Mouse (Mus musculus) MEL (cell line): ENCODE results near the gene Inpp5a. TPM values are rescaled to one million over a fixed set of nuclear protein-coding genes. Genes with fewer than 3 reads are reported as not detected.

Source experiments
- DNase-seq: peaks from one replicate; pipeline ENCODE4 v3.0.0; 2011; ENCODE audit warnings: low read depth, low spot score
- H3K27ac ChIP-seq: 2 replicates; pipeline ENCODE4 v1.5.1; 2012; ENCODE audit warnings: low read depth, mild to moderate bottlenecking, control low read depth, low read length, moderate library complexity; ENCODE audit not compliant: control insufficient read depth
- H3K27me3 ChIP-seq, 2 experiments: fragments of 150-350 bp in 1 of 2; sonication (generic) in 1 of 2; 2 replicates each; pipeline ENCODE4 v1.6.1; 2012; ENCODE audit warnings: low read length in 2 of 2, mild to moderate bottlenecking in 2 of 2, improper control_type of control experiment in 1 of 2, moderate library complexity in 1 of 2; ENCODE audit not compliant: insufficient read depth in 2 of 2, control insufficient read depth in 1 of 2
- H3K36me3 ChIP-seq, 2 experiments: 2 replicates each; pipeline ENCODE4 v1.6.1; 2012 to 2014; ENCODE audit warnings: low read length in 2 of 2, improper control_type of control experiment in 1 of 2, inconsistent platforms in 1 of 2, mild to moderate bottlenecking in 1 of 2; ENCODE audit not compliant: insufficient read depth in 2 of 2, control insufficient read depth in 1 of 2
- H3K4me1 ChIP-seq, 2 experiments: fragments of 150-350 bp in 1 of 2; sonication (generic) in 1 of 2; 2 replicates each; pipeline ENCODE4 v1.6.1; 2012; ENCODE audit warnings: low read length in 2 of 2, improper control_type of control experiment in 1 of 2, mild to moderate bottlenecking in 1 of 2; ENCODE audit not compliant: insufficient read depth in 2 of 2, control insufficient read depth in 1 of 2
- H3K4me3 ChIP-seq, 2 experiments: fragments of 150-350 bp in 1 of 2; sonication (generic) in 1 of 2; 2 replicates each; pipeline ENCODE4 v1.5.1; 2012; ENCODE audit warnings: low read depth in 2 of 2, low read length in 2 of 2, mild to moderate bottlenecking in 2 of 2, moderate library complexity in 2 of 2, control low read depth in 1 of 2, improper control_type of control experiment in 1 of 2; ENCODE audit not compliant: control insufficient read depth in 1 of 2, insufficient read depth in 1 of 2
- H3K79me2 ChIP-seq: 2 replicates; pipeline ENCODE4 v1.6.1; 2012; ENCODE audit warnings: mild to moderate bottlenecking, low read length, moderate library complexity; ENCODE audit not compliant: control insufficient read depth, poor library complexity, insufficient read depth
- H3K9ac ChIP-seq: 2 replicates; pipeline ENCODE4 v1.6.1; 2012; ENCODE audit warnings: low read depth, mild to moderate bottlenecking, control low read depth, low read length, moderate library complexity; ENCODE audit not compliant: control insufficient read depth, poor library complexity, severe bottlenecking
- H3K9me3 ChIP-seq: fragments of 150-350 bp; sonication (generic); replicated peaks from 2 replicates; pipeline ENCODE4 v1.6.1; 2012; ENCODE audit warnings: mild to moderate bottlenecking, low read length, improper control_type of control experiment, moderate library complexity; ENCODE audit not compliant: insufficient read depth
- BHLHE40 ChIP-seq: IDR thresholded peaks from 2 replicates; pipeline ENCODE4 v1.6.1; 2012; ENCODE audit warnings: low read depth, mild to moderate bottlenecking, inconsistent platforms, low read length, improper control_type of control experiment, borderline replicate concordance
- CHD2 ChIP-seq: IDR thresholded peaks from 2 replicates; pipeline ENCODE4 v1.6.1; 2011; ENCODE audit warnings: low read length, improper control_type of control experiment
- CTCF ChIP-seq, 3 experiments: IDR thresholded peaks in 2 of 3; conservative IDR thresholded peaks in 1 of 3; 2 replicates each; pipeline ENCODE4 v1.5.1; 2011 to 2012; ENCODE audit warnings: low read length in 3 of 3, low read depth in 2 of 3, mild to moderate bottlenecking in 2 of 3, improper control_type of control experiment in 1 of 3, inconsistent platforms in 1 of 3, mixed read lengths in 1 of 3, moderate library complexity in 1 of 3; ENCODE audit not compliant: control insufficient read depth in 1 of 3, insufficient read depth in 1 of 3, poor library complexity in 1 of 3, severe bottlenecking in 1 of 3
- E2F4 ChIP-seq: IDR thresholded peaks from 2 replicates; pipeline ENCODE4 v1.6.1; 2011; ENCODE audit warnings: low read depth, low read length, improper control_type of control experiment, borderline replicate concordance
- EP300 ChIP-seq, 2 experiments: IDR thresholded peaks; 2 replicates each; pipeline ENCODE4 v1.6.1; 2011; ENCODE audit warnings: improper control_type of control experiment in 2 of 2, low read length in 2 of 2, low read depth in 1 of 2, mild to moderate bottlenecking in 1 of 2
- GATA1 ChIP-seq: IDR thresholded peaks from 2 replicates; pipeline ENCODE4 v1.6.1; 2011; ENCODE audit warnings: low read depth, low read length, improper control_type of control experiment
- MAX ChIP-seq: IDR thresholded peaks from 2 replicates; pipeline ENCODE4 v1.6.1; 2011; ENCODE audit warnings: low read length, improper control_type of control experiment
- NELFE ChIP-seq: IDR thresholded peaks from 2 replicates; pipeline ENCODE4 v1.6.1; 2011; ENCODE audit warnings: low read depth, low read length, improper control_type of control experiment
- POLR2AphosphoS5 ChIP-seq: IDR thresholded peaks from 2 replicates; pipeline ENCODE4 v1.6.1; 2012; ENCODE audit warnings: low read depth, borderline replicate concordance, mild to moderate bottlenecking, inconsistent platforms, low read length, moderate library complexity, mixed read lengths
- RAD21 ChIP-seq: IDR thresholded peaks from 2 replicates; pipeline ENCODE4 v1.6.1; 2011; ENCODE audit warnings: mild to moderate bottlenecking, low read depth, low read length, improper control_type of control experiment
- SIN3A ChIP-seq: IDR thresholded peaks from 2 replicates; pipeline ENCODE4 v1.6.1; 2012; ENCODE audit warnings: low read length, improper control_type of control experiment, inconsistent platforms
- SMC3 ChIP-seq: IDR thresholded peaks from 2 replicates; pipeline ENCODE4 v1.6.1; 2011; ENCODE audit warnings: low read depth, low read length, improper control_type of control experiment
- TCF12 ChIP-seq: IDR thresholded peaks from 2 replicates; pipeline ENCODE4 v1.6.1; 2014; ENCODE audit warnings: low read depth, mild to moderate bottlenecking, inconsistent platforms, low read length, improper control_type of control experiment, moderate library complexity
- UBTF ChIP-seq: IDR thresholded peaks from 2 replicates; pipeline ENCODE4 v1.6.1; 2012; ENCODE audit warnings: low read depth, mild to moderate bottlenecking, inconsistent platforms, low read length, improper control_type of control experiment, moderate library complexity, borderline replicate concordance; ENCODE audit not compliant: insufficient read depth
- USF1 ChIP-seq: IDR thresholded peaks from 2 replicates; pipeline ENCODE4 v1.6.1; 2014; ENCODE audit warnings: low read depth, mild to moderate bottlenecking, inconsistent platforms, low read length, improper control_type of control experiment, moderate library complexity
- USF2 ChIP-seq, 2 experiments: IDR thresholded peaks; 2 replicates each; pipeline ENCODE4 v1.6.1; 2011 to 2012; ENCODE audit warnings: improper control_type of control experiment in 2 of 2, low read length in 2 of 2, borderline replicate concordance in 1 of 2, inconsistent platforms in 1 of 2, low read depth in 1 of 2, mild to moderate bottlenecking in 1 of 2; ENCODE audit not compliant: insufficient read depth in 1 of 2
- ZC3H11A ChIP-seq: IDR thresholded peaks from 2 replicates; pipeline ENCODE4 v1.6.1; 2012; ENCODE audit warnings: low read depth, mild to moderate bottlenecking, inconsistent platforms, low read length, improper control_type of control experiment
- ZKSCAN1 ChIP-seq: IDR thresholded peaks from 2 replicates; pipeline ENCODE4 v1.6.1; 2012; ENCODE audit warnings: low read depth, mild to moderate bottlenecking, inconsistent platforms, low read length, improper control_type of control experiment, moderate library complexity
- ZMIZ1 ChIP-seq: IDR thresholded peaks from 2 replicates; pipeline ENCODE4 v1.6.1; 2012; ENCODE audit warnings: low read depth, mild to moderate bottlenecking, inconsistent platforms, low read length, improper control_type of control experiment, moderate library complexity
- ZNF384 ChIP-seq: IDR thresholded peaks from 2 replicates; pipeline ENCODE4 v1.6.1; 2012; ENCODE audit warnings: low read depth, mild to moderate bottlenecking, inconsistent platforms, low read length, improper control_type of control experiment
- polyA plus RNA-seq, 2 experiments: library from polyadenylated mRNA; stranded (reverse) in 1 of 2; unstranded in 1 of 2; fragments of >175 nt in 1 of 2; fragments of >200 nt in 1 of 2; gene quantifications; 2 replicates each; pipeline versions ENCODE4 v1.2.1 to v1.2.4; 2012; ENCODE audit warnings: low replicate concordance in 2 of 2, low read depth in 1 of 2; ENCODE audit not compliant: insufficient read length in 2 of 2, insufficient read depth in 1 of 2, missing spikeins in 1 of 2
- total RNA-seq: library from RNA; depleted of rRNA; stranded (reverse); fragments of 300-350 nt; gene quantifications from 2 replicates; pipeline ENCODE4 v1.2.3, GENCODE M21; 2012

Gene Inpp5a
- total and polyA plus RNA-seq, 3 experiments, result 5.7 to 14.4 TPM; not detected in 1

- Histone ChIP-seq H3K27me3 (no peaks in the 10 kb centered on the region), H3K4me3 (no peak overlapping the region), H3K9ac (no peak overlapping the region), H3K4me1 (peaks cover 2 to 13% of the 10 kb centered on the region in 2 experiments; a peak in 3 of 4 replicates), H3K79me2 (peaks cover 7% of the 10 kb centered on the region), H3K36me3 (0 out of 4 replicates have a peak, but pooled peaks cover 0 to 8% of the 10 kb centered on the region in 2 experiments), H3K27ac (no peak overlapping the region), H3K9me3 (no peaks in the 10 kb centered on the region)
- no peak for TF ChIP-seq TCF12
- no peak for TF ChIP-seq GATA1
- TF ChIP-seq UBTF, result no peak
- no peak for TF ChIP-seq RAD21
- TF ChIP-seq BHLHE40, result no peak
- TF ChIP-seq USF2 (IDR thresholded peaks at IDR 0.05; ENCODE audit: borderline replicate concordance in 1 of 2, insufficient read depth in 1 of 2, low read depth in 1 of 2, low read length in 2 of 2), result no peak
- no peak for TF ChIP-seq SMC3
- TF ChIP-seq CHD2, result no peak
- DNase-seq, result no peak
Observed at GRCm38 (mm10) chr7:139390380-139390779, 1.5 kb downstream of the Inpp5a start.

DNA sequence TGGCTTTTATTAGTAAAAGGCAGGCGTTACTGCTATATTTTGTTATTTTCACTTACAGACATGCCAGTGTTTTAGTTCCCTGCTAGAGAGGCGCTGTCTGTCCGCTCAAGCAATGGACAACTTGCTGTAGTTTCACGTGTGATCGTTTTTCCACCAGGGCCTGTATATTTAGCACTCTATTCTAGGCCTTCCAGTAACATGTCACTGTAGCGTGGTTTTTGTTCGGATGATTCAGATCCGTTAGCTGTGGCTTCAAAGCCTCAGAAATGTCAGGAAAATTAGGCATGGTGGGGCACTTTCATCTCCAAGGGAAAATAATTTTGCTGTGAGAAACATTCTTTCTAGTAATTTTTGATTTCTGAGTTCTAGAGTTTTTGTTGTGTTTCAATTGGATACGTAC, 2.0 kb downstream of the Inpp5a start:
- Histone ChIP-seq H3K4me1 (peaks cover 2 to 13% of the 10 kb centered on the region in 2 experiments; a peak in 3 of 4 replicates), H3K9me3 (no peaks in the 10 kb centered on the region), H3K9ac (no peak overlapping the region), H3K79me2 (peaks cover 7% of the 10 kb centered on the region), H3K4me3 (no peak overlapping the region), H3K27me3 (no peaks in the 10 kb centered on the region), H3K27ac (no peak overlapping the region), H3K36me3 (0 out of 4 replicates have a peak, but pooled peaks cover 0 to 8% of the 10 kb centered on the region in 2 experiments)
- TF ChIP-seq BHLHE40, result no peak
- TF ChIP-seq RAD21, result no peak
- no peak for TF ChIP-seq CHD2
- no peak for TF ChIP-seq NELFE
- no peak for TF ChIP-seq CTCF (IDR thresholded peaks at IDR 0.05 in 2 of 3, conservative IDR thresholded peaks at IDR 0.05 in 1 of 3; ENCODE audit: control insufficient read depth in 1 of 3, insufficient read depth in 1 of 3, low read depth in 2 of 3, low read length in 3 of 3, poor library complexity in 1 of 3, severe bottlenecking in 1 of 3)
- TF ChIP-seq E2F4, result no peak
- TF ChIP-seq POLR2AphosphoS5, result no peak
- no peak for TF ChIP-seq SIN3A
- no peak for TF ChIP-seq ZC3H11A
- TF ChIP-seq ZNF384, result no peak
- no peak for TF ChIP-seq ZMIZ1
- TF ChIP-seq EP300 (IDR thresholded peaks at IDR 0.05; ENCODE audit: low read depth in 1 of 2, low read length in 2 of 2), result no peak
- no peak for TF ChIP-seq MAX
- TF ChIP-seq ZKSCAN1, result no peak
- TF ChIP-seq USF1, result no peak
- DNase-seq, result no peak
